Mouse (Mus musculus): ENCODE measurements at regions not wholly inside any gene's neighbourhood (a gene's known extent, or its start where the extent isn't known, plus 50 kb on each side); places are given as distances from the start of the nearest gene placed in this dataset.

GRCm38 (mm10) chr10:122564473-122564872, 114.1 kb upstream of the Ppm1h start:
- no peak for DNase-seq (ENCODE audit: low spot score in 2 of 2)

- no peak for DNase-seq (ENCODE audit: low spot score in 2 of 2)
Observed at GRCm38 (mm10) chr10:122566601-122567000, 112.0 kb upstream of the Ppm1h start.

- DNase-seq (ENCODE audit: low spot score in 2 of 2): no peak
Observed at GRCm38 (mm10) chr10:122569546-122570202, 108.9 kb upstream of the Ppm1h start.

GRCm38 (mm10) chr10:122570909-122571551, 107.5 kb upstream of the Ppm1h start:
- DNase-seq (ENCODE audit: low spot score in 2 of 2): no peak

GRCm38 (mm10) chr10:122576171-122577063, 102.1 kb upstream of the Ppm1h start:
- DNase-seq (ENCODE audit: low spot score in 2 of 2): no peak

GRCm38 (mm10) chr10:122578209-122579001, 100.2 kb upstream of the Ppm1h start:
- DNase-seq (ENCODE audit: low spot score in 2 of 2): no peak

GRCm38 (mm10) chr10:122581096-122581495, 97.5 kb upstream of the Ppm1h start:
- no peak for DNase-seq (ENCODE audit: low spot score in 2 of 2)

GRCm38 (mm10) chr10:122587541-122587940, 91.0 kb upstream of the Ppm1h start:
- no peak for DNase-seq (ENCODE audit: low spot score in 2 of 2)

- DNase-seq (ENCODE audit: low spot score in 2 of 2): no peak
Observed at GRCm38 (mm10) chr10:122599511-122599910, 79.1 kb upstream of the Ppm1h start.

- DNase-seq (ENCODE audit: low spot score in 2 of 2): no peak
Observed at GRCm38 (mm10) chr10:122602394-122602793, 76.2 kb upstream of the Ppm1h start.

- DNase-seq (ENCODE audit: low spot score in 2 of 2): no peak
Observed at GRCm38 (mm10) chr10:122603960-122604359, 74.6 kb upstream of the Ppm1h start.

GRCm38 (mm10) chr10:122613281-122613680, 65.3 kb upstream of the Ppm1h start:
- no peak for DNase-seq (ENCODE audit: low spot score in 2 of 2)

- no peak for DNase-seq (ENCODE audit: low spot score in 2 of 2)
Observed at GRCm38 (mm10) chr10:122613891-122614290, 64.7 kb upstream of the Ppm1h start.

GRCm38 (mm10) chr10:122614720-122615119, 63.8 kb upstream of the Ppm1h start:
- DNase-seq (ENCODE audit: low spot score in 2 of 2): no peak

- no peak for DNase-seq (ENCODE audit: low spot score in 2 of 2)
Observed at GRCm38 (mm10) chr10:122615658-122616057, 62.9 kb upstream of the Ppm1h start.

GRCm38 (mm10) chr10:122616385-122616784, 62.2 kb upstream of the Ppm1h start:
- no peak for DNase-seq (ENCODE audit: low spot score in 2 of 2)

GRCm38 (mm10) chr10:122618854-122619253, 59.7 kb upstream of the Ppm1h start:
- no peak for DNase-seq (ENCODE audit: low spot score in 2 of 2)

- no peak for DNase-seq (ENCODE audit: low spot score in 2 of 2)
Observed at GRCm38 (mm10) chr10:122619406-122620116, 59.0 kb upstream of the Ppm1h start.
